ENCODE assay signal across 30 mouse cellular contexts in the genomic region with DNA sequence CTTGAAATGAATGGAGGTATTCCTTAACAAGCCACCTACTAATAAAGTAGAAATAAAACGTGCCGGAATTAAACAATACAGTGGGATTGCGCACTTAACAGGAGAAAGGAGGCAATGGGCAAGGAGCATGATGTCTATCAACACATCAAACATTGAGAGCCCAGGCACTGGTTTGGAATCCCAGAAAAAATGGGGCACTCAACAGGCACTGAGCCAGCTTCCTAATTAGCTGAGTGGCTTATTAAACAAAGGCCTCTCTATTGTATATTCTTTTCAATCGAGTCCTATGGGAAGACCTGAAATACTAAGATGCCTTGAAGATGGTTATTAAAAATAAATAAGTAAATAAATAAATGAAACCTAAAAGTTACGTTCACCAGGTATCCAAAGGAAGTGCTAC.
A peak's percentile ranks its signal among the peaks of the same experiment; 100 is the strongest.
DNase-seq lines count a peak whose midpoint lies in the region; ATAC-seq and TF ChIP-seq lines count a peak whose summit lies in the region.
"Had no signal": no experiment of that assay in that cellular context is flagged by ENCODE, and none has a peak within 500 bp of the region (broad histone marks: within the 10 kb centered on the region; RNA-seq: fewer than 3 reads in every experiment).

No protein-coding gene starts in this region.

- no peak overlapping the region for H3K4me2 ChIP-seq in forebrain, embryonic 12.5 days
- H3K4me2 ChIP-seq in forebrain, embryonic 15.5 days (replicated peaks): no peak overlapping the region
- no peak overlapping the region for H3K4me2 ChIP-seq in midbrain, embryonic 14.5 days (ENCODE audit: low read length)
- H3K4me2 ChIP-seq in midbrain, postnatal 0 days (ENCODE audit: low read depth, low read length, poor library complexity, severe bottlenecking): no peak overlapping the region
- H3K4me2 ChIP-seq in forebrain, embryonic 13.5 days: no peak overlapping the region
- H3K4me2 ChIP-seq: heart, embryonic 15.5 days; hindbrain, embryonic 12.5 days; liver, embryonic 12.5 days; neural tube, embryonic 12.5 days had no signal

- peaks cover 7% of the 10 kb centered on the region for H3K4me1 ChIP-seq in forebrain, embryonic 12.5 days
- H3K4me1 ChIP-seq in forebrain, embryonic 15.5 days: peaks cover 15% of the 10 kb centered on the region
- no peaks in the 10 kb centered on the region for H3K4me1 ChIP-seq in midbrain, embryonic 14.5 days (ENCODE audit: control insufficient read depth, insufficient read depth, low read length)
- H3K4me1 ChIP-seq in midbrain, postnatal 0 days (ENCODE audit: insufficient read depth, low read length): no peaks in the 10 kb centered on the region
- peaks cover 12% of the 10 kb centered on the region for H3K4me1 ChIP-seq in forebrain, embryonic 13.5 days
- peaks cover 7% of the 10 kb centered on the region; the same call in 1 of the 2 replicates for H3K4me1 ChIP-seq in embryonic facial prominence, embryonic 10.5 days
- H3K4me1 ChIP-seq: heart, embryonic 10.5 days; heart, embryonic 15.5 days; liver, embryonic 12.5 days; neural tube, embryonic 12.5 days had no signal

- no peaks in the 10 kb centered on the region for H3K9me3 ChIP-seq in forebrain, embryonic 12.5 days
- H3K9me3 ChIP-seq in forebrain, embryonic 15.5 days: no peaks in the 10 kb centered on the region
- H3K9me3 ChIP-seq in midbrain, embryonic 14.5 days (ENCODE audit: control insufficient read depth, low read length): no peaks in the 10 kb centered on the region
- no peaks in the 10 kb centered on the region for H3K9me3 ChIP-seq in midbrain, postnatal 0 days (ENCODE audit: low read length)
- H3K9me3 ChIP-seq in forebrain, embryonic 13.5 days (replicated peaks): no peaks in the 10 kb centered on the region
- H3K9me3 ChIP-seq in embryonic facial prominence, embryonic 10.5 days: no peaks in the 10 kb centered on the region
- H3K9me3 ChIP-seq: heart, embryonic 10.5 days; heart, embryonic 15.5 days; hindbrain, embryonic 12.5 days; liver, embryonic 12.5 days; neural tube, embryonic 12.5 days had no signal

- 43% methylated on average over 5 of the region's 5 CpGs for WGBS in forebrain, embryonic 12.5 days
- WGBS in forebrain, embryonic 15.5 days: 15% methylated on average over 5 of the region's 5 CpGs
- 66% methylated on average over 5 of the region's 5 CpGs for WGBS in midbrain, embryonic 14.5 days
- WGBS in midbrain, postnatal 0 days: 61% methylated on average over 5 of the region's 5 CpGs
- 16% methylated on average over 5 of the region's 5 CpGs for WGBS in forebrain, embryonic 13.5 days
- WGBS in embryonic facial prominence, embryonic 10.5 days: 81% methylated on average over 5 of the region's 5 CpGs

- H3K27ac ChIP-seq in forebrain, embryonic 12.5 days: no peak overlapping the region
- no peak overlapping the region for H3K27ac ChIP-seq in forebrain, embryonic 15.5 days (replicated peaks)
- H3K27ac ChIP-seq in midbrain, embryonic 14.5 days (replicated peaks; ENCODE audit: low read depth, low read length): no peak overlapping the region
- no peak overlapping the region for H3K27ac ChIP-seq in midbrain, postnatal 0 days (ENCODE audit: low read depth, low read length)
- H3K27ac ChIP-seq in forebrain, embryonic 13.5 days: no peak overlapping the region
- H3K27ac ChIP-seq in embryonic facial prominence, embryonic 10.5 days (replicated peaks): no peak overlapping the region
- H3K27ac ChIP-seq: heart, embryonic 10.5 days; hindbrain, embryonic 12.5 days; left cerebral cortex, adult 2 months; liver, embryonic 12.5 days; macrophage; neural tube, embryonic 12.5 days; stomach, postnatal 0 days had no signal

- TF ChIP-seq CTCF in midbrain, postnatal 0 days (IDR thresholded peaks at IDR 0.05): no peak

- H3K4me3 ChIP-seq in forebrain, embryonic 12.5 days (replicated peaks): no peak overlapping the region
- no peak overlapping the region for H3K4me3 ChIP-seq in forebrain, embryonic 15.5 days
- no peak overlapping the region for H3K4me3 ChIP-seq in midbrain, embryonic 14.5 days (replicated peaks; ENCODE audit: low read depth, low read length)
- no peak overlapping the region for H3K4me3 ChIP-seq in midbrain, postnatal 0 days (ENCODE audit: low read depth, low read length)
- H3K4me3 ChIP-seq in forebrain, embryonic 13.5 days: no peak overlapping the region
- no peak overlapping the region for H3K4me3 ChIP-seq in embryonic facial prominence, embryonic 10.5 days
- H3K4me3 ChIP-seq: erythroblast, embryonic 14.5 days; heart, embryonic 10.5 days; heart, embryonic 15.5 days; hindbrain, embryonic 12.5 days; left cerebral cortex, adult 2 months; liver, embryonic 12.5 days; myocyte; neural tube, embryonic 12.5 days had no signal

- H3K9ac ChIP-seq in forebrain, embryonic 12.5 days: no peak overlapping the region
- H3K9ac ChIP-seq in forebrain, embryonic 15.5 days (replicated peaks): no peak overlapping the region
- H3K9ac ChIP-seq in midbrain, embryonic 14.5 days (replicated peaks; ENCODE audit: low read length): no peak overlapping the region
- H3K9ac ChIP-seq in midbrain, postnatal 0 days (replicated peaks; ENCODE audit: low read length, poor library complexity, severe bottlenecking): no peak overlapping the region
- H3K9ac ChIP-seq in forebrain, embryonic 13.5 days: no peak overlapping the region
- H3K9ac ChIP-seq: heart, embryonic 15.5 days; hindbrain, embryonic 12.5 days; liver, embryonic 12.5 days; neural tube, embryonic 12.5 days had no signal

- peak; percentile 37 for DNase-seq in midbrain, embryonic 14.5 days
- no peak for DNase-seq in midbrain, postnatal 0 days (ENCODE audit: low spot score)
- DNase-seq in retina, embryonic 14.5 days (ENCODE audit: low spot score): peak; percentile 57
- no peak for DNase-seq in embryonic facial prominence, embryonic 10.5 days (ENCODE audit: low spot score)
- DNase-seq: adrenal gland, postnatal 25 days; cerebellum, adult 9-10 months; gastrocnemius, postnatal 14 days; kidney, adult 11 months; kidney, postnatal 14 days; lung, adult 18-20 months; right cerebral cortex, postnatal 25 days; thymus, adult 18-20 months; thymus, postnatal 25 days had no signal

- no peaks in the 10 kb centered on the region for H3K27me3 ChIP-seq in forebrain, embryonic 12.5 days
- H3K27me3 ChIP-seq in forebrain, embryonic 15.5 days: no peaks in the 10 kb centered on the region
- H3K27me3 ChIP-seq in midbrain, embryonic 14.5 days (ENCODE audit: control insufficient read depth, insufficient read depth, low read length): no peaks in the 10 kb centered on the region
- H3K27me3 ChIP-seq in midbrain, postnatal 0 days (ENCODE audit: insufficient read depth, low read length): no peaks in the 10 kb centered on the region
- H3K27me3 ChIP-seq in forebrain, embryonic 13.5 days: no peaks in the 10 kb centered on the region
- H3K27me3 ChIP-seq in embryonic facial prominence, embryonic 10.5 days (replicated peaks; ENCODE audit: low read depth, poor library complexity, severe bottlenecking): no peaks in the 10 kb centered on the region
- H3K27me3 ChIP-seq: heart, embryonic 15.5 days; hindbrain, embryonic 12.5 days; liver, embryonic 12.5 days; neural tube, embryonic 12.5 days had no signal

- ATAC-seq in forebrain, embryonic 12.5 days (ENCODE audit: low FRiP score): peak; percentile 68; the same call in 1 of the 2 replicates
- ATAC-seq in forebrain, embryonic 15.5 days (replicated peaks): no peak; the same call in 1 of the 2 replicates
- ATAC-seq in midbrain, embryonic 14.5 days (ENCODE audit: low FRiP score, low TSS enrichment): no peak
- ATAC-seq in midbrain, postnatal 0 days (ENCODE audit: low FRiP score): no peak
- ATAC-seq in forebrain, embryonic 13.5 days: peak; percentile 60; the same call in 1 of the 2 replicates
- ATAC-seq: CD4-positive, CD25-positive, alpha-beta regulatory T cell, adult 4 months; inflammation-experienced regulatory T-cells, adult 6 months; liver, embryonic 12.5 days; lung, postnatal 0 days; midbrain, embryonic 16.5 days had no signal

- H3K36me3 ChIP-seq in forebrain, embryonic 12.5 days (replicated peaks): no peaks in the 10 kb centered on the region
- H3K36me3 ChIP-seq in forebrain, embryonic 15.5 days: no peaks in the 10 kb centered on the region
- H3K36me3 ChIP-seq in midbrain, embryonic 14.5 days (ENCODE audit: control insufficient read depth, insufficient read depth, low read length): no peaks in the 10 kb centered on the region
- H3K36me3 ChIP-seq in midbrain, postnatal 0 days (ENCODE audit: insufficient read depth, low read length): no peaks in the 10 kb centered on the region
- H3K36me3 ChIP-seq in forebrain, embryonic 13.5 days (ENCODE audit: poor library complexity, severe bottlenecking): no peaks in the 10 kb centered on the region
- no peaks in the 10 kb centered on the region for H3K36me3 ChIP-seq in embryonic facial prominence, embryonic 10.5 days (replicated peaks)
- H3K36me3 ChIP-seq: heart, embryonic 10.5 days; heart, embryonic 15.5 days; hindbrain, embryonic 12.5 days; liver, embryonic 12.5 days; neural tube, embryonic 12.5 days had no signal

Comparison
In these comparisons a context has a peak if more than half of its experiments do, and no peak if none do; other contexts are left out.
1. ATAC-seq: peak in forebrain, embryonic 12.5 days (single experiment) and forebrain, embryonic 13.5 days (single experiment); none in forebrain, embryonic 15.5 days (single experiment), midbrain, embryonic 14.5 days (single experiment) and midbrain, postnatal 0 days (single experiment).
2. DNase-seq: peak in midbrain, embryonic 14.5 days (single experiment) and retina, embryonic 14.5 days (single experiment); none in midbrain, postnatal 0 days (single experiment) and embryonic facial prominence, embryonic 10.5 days (single experiment).